Mouse (Mus musculus) bone marrow, adult 2 months (tissue): ENCODE measurements around the gene Rhbdl1. TPM values are rescaled to one million over a fixed set of nuclear protein-coding genes. Genes with fewer than 3 reads are reported as not detected.

Experiments used
- H3K27ac ChIP-seq: fragments of 200-500 bp; 2 replicates; pipeline ENCODE4 v1.5.1; 2012; ENCODE audit warnings: low read depth, mild to moderate bottlenecking, control low read depth, inconsistent platforms, low read length; ENCODE audit not compliant: control insufficient read depth, poor library complexity, insufficient read depth
- H3K4me1 ChIP-seq: fragments of 200-500 bp; 2 replicates; pipeline ENCODE4 v1.6.1; 2011; ENCODE audit warnings: low read length; ENCODE audit not compliant: control insufficient read depth, insufficient read depth
- H3K4me3 ChIP-seq: fragments of 200-500 bp; replicated peaks from 2 replicates; pipeline ENCODE3; 2011; ENCODE audit warnings: mild to moderate bottlenecking, low read depth, low read length, control low read depth; ENCODE audit not compliant: control insufficient read depth
- CTCF ChIP-seq: fragments of 200-500 bp; IDR thresholded peaks from 2 replicates; pipeline ENCODE4 v1.5.1; 2011; ENCODE audit warnings: low read length, control low read depth; ENCODE audit not compliant: control insufficient read depth, insufficient read depth
- POLR2A ChIP-seq: fragments of 200-500 bp; IDR thresholded peaks from 2 replicates; pipeline ENCODE4 v1.6.1; 2011; ENCODE audit warnings: low read depth, mild to moderate bottlenecking, control low read depth, low read length, borderline replicate concordance; ENCODE audit not compliant: control insufficient read depth
- WGBS: fragments of 180-500 bp; shearing (Covaris S2); methylation state at CpG from one replicate; pipeline ENCODE4 v1.1.7; 2018; 5-methylcytosine and 5-hydroxymethylcytosine counted together
- polyA plus RNA-seq: library from polyadenylated mRNA; stranded (reverse); fragments of >200 nt; gene quantifications from 2 replicates; pipeline ENCODE4 v1.2.4, GENCODE M21; 2011; ENCODE audit warnings: low replicate concordance; ENCODE audit not compliant: missing spikeins, insufficient read depth, insufficient read length

Gene Rhbdl1
- polyA plus RNA-seq, 1 experiment, result 10.7 TPM

DNA sequence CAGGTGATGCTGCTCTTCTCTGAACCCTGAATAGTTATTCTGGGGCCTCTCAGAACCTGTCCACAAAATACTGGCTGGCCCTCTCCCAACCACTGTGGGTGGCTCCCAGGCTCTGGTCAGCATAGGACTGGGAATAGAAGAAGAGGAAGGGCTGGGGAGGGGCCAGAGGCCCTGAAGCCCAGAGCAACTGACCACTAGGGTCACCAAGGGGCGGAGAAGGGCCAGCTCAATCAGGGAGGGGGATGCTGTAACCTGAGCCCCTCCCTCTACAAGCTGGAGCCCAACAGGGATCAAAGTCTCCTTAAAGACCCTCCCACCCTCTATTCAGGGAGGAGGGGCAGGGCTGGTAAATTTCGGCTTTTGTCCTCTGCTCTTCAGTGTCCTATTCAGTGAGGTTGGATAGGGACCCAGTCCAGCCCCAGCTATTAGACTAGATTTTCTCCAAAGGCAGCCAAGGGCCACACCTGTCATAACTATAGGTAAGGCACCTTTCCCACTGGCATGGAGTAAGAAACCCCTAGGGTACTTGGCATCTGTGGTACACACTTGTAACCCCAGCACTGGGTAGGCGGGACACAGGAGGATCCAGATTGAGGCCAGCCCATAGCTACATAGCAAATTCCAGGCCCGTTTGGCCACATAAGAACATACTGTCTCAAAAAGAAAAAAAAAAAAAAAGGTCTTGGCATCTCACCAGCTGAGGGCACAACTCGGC lies 43.3 kb upstream of the Rhbdl1 start, which contains the start of gene Wfikkn1:
Gene Wfikkn1, minus strand, starts transcription at position 663 of the 715 bp plus-strand sequence.
- 71% methylated on average over 5 of the region's 5 CpGs for WGBS
- H3K27ac ChIP-seq, result no peak within 1 kb of the TSS
- TF ChIP-seq CTCF, result no peak
- no peak for TF ChIP-seq POLR2A

DNA sequence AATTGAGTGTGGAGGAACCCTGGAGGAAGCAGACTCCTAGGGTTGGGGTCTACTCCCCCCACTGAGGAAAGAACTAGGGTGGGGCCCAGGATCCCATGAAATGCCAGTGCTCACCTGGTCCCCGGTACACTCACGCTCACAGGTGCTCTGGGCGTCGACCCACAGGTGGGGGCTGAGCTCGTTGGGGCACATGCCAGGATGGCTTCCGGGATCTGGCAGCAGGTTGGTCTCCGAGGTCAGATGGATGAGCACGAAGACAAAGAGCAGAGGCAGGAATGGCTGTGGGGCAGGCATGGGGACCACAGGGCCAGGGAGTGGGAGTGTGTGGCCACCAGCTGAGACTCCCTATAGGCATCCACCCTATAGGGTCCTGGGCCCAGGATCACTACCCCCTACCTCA lies 42.7 kb upstream of the Rhbdl1 start:
- Histone ChIP-seq H3K27ac (no peak overlapping the region), H3K4me1 (peaks cover 5% of the 10 kb centered on the region), H3K4me3 (no peak overlapping the region)
- 92% methylated on average over 8 of the region's 8 CpGs for WGBS
- TF ChIP-seq CTCF, result no peak
- no peak for TF ChIP-seq POLR2A

More for the DNA sequence above, 43.3 kb upstream of the Rhbdl1 start, which contains the start of gene Wfikkn1:
- Histone ChIP-seq H3K4me1 (peaks cover 5% of the 10 kb centered on the region), H3K4me3 (no peak within 1 kb of the TSS)

DNA sequence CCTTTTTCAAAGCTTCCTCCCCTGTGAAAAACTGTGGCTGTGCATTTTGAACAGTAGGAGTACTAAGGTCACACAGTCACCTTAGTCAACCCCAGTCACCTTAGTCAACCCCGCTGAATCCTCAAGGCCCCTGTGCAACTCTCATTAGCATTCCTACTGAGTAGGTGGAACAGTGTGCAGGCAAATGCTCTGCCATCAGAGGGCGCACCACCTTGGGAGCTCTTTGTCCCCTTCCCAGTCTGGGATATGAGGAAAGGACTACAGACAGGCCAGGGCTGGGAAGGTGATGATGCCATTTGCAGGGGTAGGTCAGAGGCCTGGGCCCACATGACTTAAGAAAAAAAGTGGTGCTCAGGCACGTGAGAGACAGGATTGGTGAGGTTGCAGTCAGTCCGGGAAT lies 42.2 kb upstream of the Rhbdl1 start:
- H3K4me1 ChIP-seq, result peaks cover 5% of the 10 kb centered on the region
- H3K4me3 ChIP-seq, result no peak overlapping the region
- WGBS, result 79% methylated on average over 4 of the region's 4 CpGs

DNA sequence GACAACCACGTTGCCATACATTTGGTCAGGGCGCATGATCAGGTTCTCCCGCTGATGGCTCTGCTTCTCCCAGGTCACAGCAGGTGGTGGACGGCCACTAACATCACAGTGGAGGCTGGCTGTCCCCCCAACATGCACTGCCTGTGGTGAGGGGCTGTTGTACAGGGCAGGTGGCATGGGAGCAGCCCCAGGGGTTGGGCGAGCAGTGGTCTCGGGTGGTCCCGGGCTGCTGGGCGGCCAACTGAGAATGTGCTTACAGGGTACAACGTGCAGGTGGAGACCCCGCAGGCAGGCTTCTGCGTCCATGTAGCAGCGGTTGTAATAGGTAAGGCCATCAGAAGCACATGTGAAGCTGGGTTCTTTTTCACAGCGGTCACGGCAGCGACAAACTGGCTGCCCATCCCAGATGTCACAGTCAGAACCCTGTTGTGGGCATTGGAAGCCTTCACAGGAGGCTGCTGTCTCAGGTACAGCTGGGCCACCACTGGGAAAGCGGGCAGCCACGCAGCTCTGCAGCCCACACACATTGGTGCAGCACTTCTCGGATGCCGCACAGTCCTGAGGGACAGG lies 41.6 kb upstream of the Rhbdl1 start:
- no peak overlapping the region for H3K4me3 ChIP-seq
- peaks cover 5% of the 10 kb centered on the region for H3K4me1 ChIP-seq
- no peak overlapping the region for H3K27ac ChIP-seq
- TF ChIP-seq CTCF (no peak), POLR2A (no peak)
- 95% methylated on average over 19 of the region's 19 CpGs for WGBS

More for the DNA sequence above, 42.2 kb upstream of the Rhbdl1 start:
- TF ChIP-seq POLR2A (no peak), CTCF (peak; percentile 50; the same call in 1 of the 2 replicates)
- no peak overlapping the region for H3K27ac ChIP-seq

DNA sequence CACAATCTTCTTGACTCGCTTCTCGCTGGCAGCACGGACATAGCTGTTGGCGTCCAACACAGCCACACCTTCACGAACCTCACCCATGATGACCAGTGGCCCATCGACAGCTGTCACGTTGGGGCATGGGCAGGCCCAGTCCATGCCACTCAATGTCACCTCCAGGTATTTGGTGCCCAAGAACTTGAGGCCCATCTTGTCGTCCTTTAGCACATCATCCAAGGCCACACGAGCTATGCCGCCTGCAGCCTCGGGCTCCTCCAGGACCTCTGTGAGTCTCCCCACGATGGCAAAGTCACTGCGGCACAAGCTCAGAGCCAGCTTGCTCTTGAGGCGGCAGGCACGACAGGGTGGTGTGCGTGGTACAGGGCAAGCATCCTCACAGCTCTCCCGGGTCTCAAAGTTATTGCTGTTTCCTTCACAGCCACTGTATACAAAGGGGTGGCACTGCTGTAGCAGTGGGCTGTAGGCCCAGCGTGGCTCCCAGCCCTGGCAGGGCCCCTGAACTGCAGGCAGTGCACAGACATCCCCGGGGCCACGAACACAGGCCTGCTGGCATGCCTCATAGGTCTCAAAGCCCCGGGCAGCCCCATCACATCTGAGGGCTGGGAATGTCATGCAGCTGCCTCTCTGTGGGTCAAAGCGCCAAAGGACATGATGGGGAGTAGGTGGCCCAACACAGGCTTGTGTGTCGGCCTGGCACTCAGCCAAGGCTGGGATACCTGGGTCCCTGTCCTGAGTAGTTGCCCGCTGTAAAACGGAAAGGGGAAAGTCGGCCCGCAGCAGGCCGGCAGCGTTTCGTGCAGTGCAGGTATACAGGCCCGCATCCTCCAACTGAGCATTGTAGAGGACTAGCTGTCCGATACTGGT lies 40.9 kb upstream of the Rhbdl1 start:
- peaks cover 5% of the 10 kb centered on the region for H3K4me1 ChIP-seq
- 90% methylated on average over 32 of the region's 32 CpGs for WGBS

DNA sequence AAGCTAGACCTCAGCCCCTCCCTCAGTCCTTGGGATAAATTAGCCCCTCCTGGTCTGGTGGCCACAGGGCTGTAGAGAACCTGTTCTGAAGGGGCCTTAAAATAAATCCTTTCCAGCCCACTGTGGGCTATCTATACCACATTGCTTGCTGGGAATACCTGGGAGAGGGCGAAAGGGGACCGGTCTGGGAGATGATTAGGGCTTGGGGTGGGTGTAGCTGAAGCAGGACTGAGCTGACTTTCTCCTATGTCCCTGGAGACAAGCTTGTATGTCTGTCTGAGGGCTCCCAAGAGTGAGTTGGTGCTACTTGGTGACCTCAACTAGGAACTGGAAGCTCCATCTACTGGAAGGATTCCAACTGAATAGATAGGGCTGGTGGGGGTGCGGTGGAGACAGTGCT lies 39.9 kb upstream of the Rhbdl1 start:
- TF ChIP-seq CTCF (no peak), POLR2A (no peak)
- Histone ChIP-seq H3K27ac (no peak overlapping the region), H3K4me1 (peaks cover 5% of the 10 kb centered on the region), H3K4me3 (no peak overlapping the region)
- 79% methylated on average over 3 of the region's 3 CpGs for WGBS

More for the DNA sequence above, 40.9 kb upstream of the Rhbdl1 start:
- TF ChIP-seq POLR2A, result no peak
- Histone ChIP-seq H3K4me3 (no peak overlapping the region), H3K27ac (no peak overlapping the region)

DNA sequence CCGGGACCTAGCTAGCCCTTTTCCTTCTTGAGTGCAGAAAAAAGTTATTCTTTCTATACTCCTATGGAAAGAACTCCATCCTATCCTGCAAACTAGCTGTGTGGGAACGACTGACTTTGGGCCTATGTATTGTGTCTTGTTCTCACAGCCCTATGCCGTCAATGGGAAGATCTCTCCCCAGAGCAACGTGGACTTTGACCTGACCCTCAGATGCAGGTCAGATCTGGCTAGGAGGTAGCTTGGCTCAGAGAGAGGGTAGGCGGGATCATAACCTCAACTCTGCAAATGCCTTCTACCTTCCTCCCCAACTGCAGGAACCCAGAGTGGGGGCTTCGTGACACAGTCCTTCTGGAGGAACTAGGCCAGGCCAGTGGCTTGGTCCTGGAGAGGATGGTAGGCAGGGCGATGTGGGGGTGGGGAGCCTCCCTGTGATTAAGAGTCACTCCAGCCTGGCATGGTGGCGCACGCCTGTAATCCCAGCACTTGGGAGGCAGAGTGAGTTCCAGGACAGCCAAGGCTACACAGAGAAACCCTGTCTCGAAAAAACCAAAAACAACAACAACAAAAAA lies 39.3 kb upstream of the Rhbdl1 start:
- peaks cover 5% of the 10 kb centered on the region for H3K4me1 ChIP-seq
- WGBS, result 70% methylated on average over 10 of the region's 10 CpGs
- peak overlapping the region; percentile 13 for H3K4me3 ChIP-seq
- no peak for TF ChIP-seq POLR2A
- no peak for TF ChIP-seq CTCF
- H3K27ac ChIP-seq, result no peak overlapping the region
